Mouse (Mus musculus) ES-E14 (cell line): ENCODE data around the gene Srek1. TPM values are rescaled to one million over a fixed set of nuclear protein-coding genes. Genes with fewer than 3 reads are reported as not detected.

Source experiments
- DNase-seq: peaks from one replicate; pipeline ENCODE4 v3.0.0-alpha.2; 2013; ENCODE audit warnings: low read depth, low spot score
- H3K27ac ChIP-seq: 2 replicates; pipeline ENCODE4 v1.5.1; 2012; ENCODE audit warnings: low read depth, mild to moderate bottlenecking, low read length, moderate library complexity, mixed read lengths; ENCODE audit not compliant: poor library complexity, insufficient read depth, severe bottlenecking
- H3K36me3 ChIP-seq: 2 replicates; pipeline ENCODE4 v1.6.1; 2012; ENCODE audit warnings: mild to moderate bottlenecking, low read length, moderate library complexity, mixed read lengths; ENCODE audit not compliant: control insufficient read depth, poor library complexity, insufficient read depth, severe bottlenecking
- H3K4me1 ChIP-seq, 2 experiments: fragments of 150-350 bp in 1 of 2; sonication (generic) in 1 of 2; 2 replicates each; pipeline ENCODE4 v1.6.1; 2012; ENCODE audit warnings: low read length in 2 of 2, mild to moderate bottlenecking in 1 of 2, mixed read lengths in 1 of 2; ENCODE audit not compliant: control insufficient read depth in 2 of 2, insufficient read depth in 2 of 2, poor library complexity in 1 of 2
- H3K4me3 ChIP-seq, 2 experiments: fragments of 150-350 bp in 1 of 2; sonication (generic) in 1 of 2; 2 replicates each; pipeline ENCODE4 v1.5.1; 2012; ENCODE audit warnings: low read length in 2 of 2, low read depth in 1 of 2, mild to moderate bottlenecking in 1 of 2, mixed read lengths in 1 of 2; ENCODE audit not compliant: insufficient read depth in 1 of 2, poor library complexity in 1 of 2, severe bottlenecking in 1 of 2
- H3K9ac ChIP-seq: 2 replicates; pipeline ENCODE4 v1.6.1; 2012; ENCODE audit warnings: low read depth, mild to moderate bottlenecking, low read length, mixed read lengths; ENCODE audit not compliant: poor library complexity, insufficient read depth, severe bottlenecking
- H3K9me3 ChIP-seq: fragments of 150-350 bp; sonication (generic); 2 replicates; pipeline ENCODE4 v1.6.1; 2012; ENCODE audit warnings: low read depth, mild to moderate bottlenecking, low read length; ENCODE audit not compliant: control insufficient read depth, insufficient read depth
- CHD2 ChIP-seq: IDR thresholded peaks from 2 replicates; pipeline ENCODE4 v1.6.1; 2014; ENCODE audit warnings: mild to moderate bottlenecking, low read depth, low read length, inconsistent platforms
- HCFC1 ChIP-seq: IDR thresholded peaks from 2 replicates; pipeline ENCODE4 v1.6.1; 2012; ENCODE audit warnings: low read length, inconsistent platforms, borderline replicate concordance; ENCODE audit not compliant: insufficient read depth
- MAFK ChIP-seq: IDR thresholded peaks from 2 replicates; pipeline ENCODE4 v1.6.1; 2014; ENCODE audit warnings: mild to moderate bottlenecking, low read depth, low read length, inconsistent platforms; ENCODE audit not compliant: insufficient read depth
- ZC3H11A ChIP-seq: IDR thresholded peaks from 2 replicates; pipeline ENCODE4 v1.6.1; 2012; ENCODE audit warnings: low read depth, mild to moderate bottlenecking, inconsistent platforms, low read length, borderline replicate concordance
- ZNF384 ChIP-seq: IDR thresholded peaks from 2 replicates; pipeline ENCODE4 v1.6.1; 2012; ENCODE audit warnings: low read depth, low read length, inconsistent platforms
- in situ Hi-C, 2 experiments: fragments of 600-800 bp; cut with MboI; formaldehyde crosslinking; loops; one replicate each; pipeline ENCODE4 v1.15.1; 2025; ENCODE audit warnings: low sequenced_read_pairs in 2 of 2, inconsistent platforms in 1 of 2; ENCODE audit not compliant: unreplicated experiment in 2 of 2
- total RNA-seq: library from RNA; depleted of rRNA; stranded (reverse); fragments of 300-350 nt; gene quantifications from 2 replicates; pipeline ENCODE4 v1.2.3, GENCODE M21; 2012

Srek1 gene
- total RNA-seq, 1 experiment = 63.1 TPM

DNA sequence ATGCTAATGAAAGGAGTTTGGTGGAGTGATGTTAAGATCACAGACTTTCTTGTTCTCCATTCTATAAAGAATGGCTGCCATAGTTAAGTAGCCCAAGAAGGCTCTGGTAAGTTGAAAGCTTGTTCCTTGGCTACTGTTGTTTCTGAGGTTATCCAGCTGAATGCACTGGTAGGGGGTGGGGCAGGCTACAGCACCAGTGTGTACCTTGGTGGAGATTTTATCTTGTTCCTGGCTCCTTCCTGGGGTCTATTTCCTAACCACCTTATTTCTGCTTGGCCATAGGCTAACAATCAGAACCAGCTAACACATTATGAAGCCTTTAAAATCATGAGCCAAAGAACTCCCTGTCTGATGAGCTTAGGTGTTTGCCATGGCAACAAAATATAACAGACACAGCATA lies 3.6 kb downstream of the Srek1 start:
- Histone ChIP-seq H3K27ac (no peak overlapping the region), H3K4me3 (no peak overlapping the region), H3K4me1 (0 out of 4 replicates have a peak, but pooled peaks cover 0 to 3% of the 10 kb centered on the region in 2 experiments), H3K36me3 (no peaks in the 10 kb centered on the region; the same call in 1 of the 2 replicates), H3K9ac (no peak overlapping the region), H3K9me3 (no peaks in the 10 kb centered on the region)
- in situ Hi-C loops = no loop called here
- TF ChIP-seq MAFK (no peak), CHD2 (no peak), ZNF384 (no peak), ZC3H11A (no peak), HCFC1 (no peak)
- no peak for DNase-seq

DNA sequence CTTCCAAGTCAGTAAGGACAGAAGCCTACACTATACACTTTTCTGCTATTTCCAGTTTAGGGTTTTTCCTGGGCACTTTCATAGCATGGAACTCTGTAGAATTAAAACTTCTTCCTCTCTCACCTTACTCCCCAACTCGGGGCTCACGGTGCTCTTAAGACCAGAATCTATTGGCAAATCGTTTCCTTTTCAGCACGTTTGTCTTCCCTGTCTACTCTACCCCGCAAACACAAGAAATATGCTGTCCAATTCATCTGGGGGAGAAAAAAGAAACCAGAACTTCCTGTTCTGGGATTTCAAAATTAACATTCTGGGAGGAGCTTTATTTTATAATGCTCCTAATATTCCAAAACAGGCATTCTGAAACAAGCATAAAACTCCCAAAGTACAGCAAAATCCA lies 6.5 kb downstream of the Srek1 start:
- TF ChIP-seq CHD2 = no peak
- no peak for TF ChIP-seq HCFC1
- no peak for TF ChIP-seq MAFK
- TF ChIP-seq ZNF384 = no peak
- TF ChIP-seq ZC3H11A = no peak
- Histone ChIP-seq H3K4me3 (no peak overlapping the region), H3K4me1 (0 out of 4 replicates have a peak, but pooled peaks cover 0 to 3% of the 10 kb centered on the region in 2 experiments), H3K9ac (no peak overlapping the region), H3K27ac (no peak overlapping the region), H3K9me3 (no peaks in the 10 kb centered on the region), H3K36me3 (peaks cover 2% of the 10 kb centered on the region)
- in situ Hi-C loops = no loop called here
- no peak for DNase-seq

DNA sequence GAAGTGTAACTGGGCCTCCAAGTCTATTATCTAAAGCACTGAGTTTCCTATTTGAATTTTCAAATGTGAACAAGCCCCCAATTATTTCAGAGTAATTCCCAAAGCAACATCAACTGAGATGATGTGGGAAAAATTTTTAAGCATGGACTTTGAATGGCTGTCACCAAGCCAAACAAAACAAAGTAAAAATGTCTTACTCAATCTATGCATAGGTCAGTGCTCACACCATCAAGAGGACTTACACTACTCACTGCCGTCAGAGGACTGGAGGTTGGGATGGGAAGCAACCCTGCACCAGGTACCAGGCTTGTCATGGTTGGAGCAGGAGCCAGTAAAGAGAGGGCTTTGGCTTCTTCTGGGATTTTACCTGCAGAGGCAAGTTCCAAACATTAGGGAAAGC lies 10.8 kb downstream of the Srek1 start:
- Histone ChIP-seq H3K4me3 (no peak overlapping the region), H3K4me1 (no peaks in the 10 kb centered on the region), H3K9me3 (no peaks in the 10 kb centered on the region), H3K9ac (no peak overlapping the region), H3K36me3 (peaks cover 9% of the 10 kb centered on the region), H3K27ac (no peak overlapping the region)
- DNase-seq = no peak
- TF ChIP-seq MAFK = no peak
- no peak for TF ChIP-seq CHD2
- no peak for TF ChIP-seq ZC3H11A
- TF ChIP-seq HCFC1 = no peak
- no peak for TF ChIP-seq ZNF384
- in situ Hi-C loops = no loop called here

DNA sequence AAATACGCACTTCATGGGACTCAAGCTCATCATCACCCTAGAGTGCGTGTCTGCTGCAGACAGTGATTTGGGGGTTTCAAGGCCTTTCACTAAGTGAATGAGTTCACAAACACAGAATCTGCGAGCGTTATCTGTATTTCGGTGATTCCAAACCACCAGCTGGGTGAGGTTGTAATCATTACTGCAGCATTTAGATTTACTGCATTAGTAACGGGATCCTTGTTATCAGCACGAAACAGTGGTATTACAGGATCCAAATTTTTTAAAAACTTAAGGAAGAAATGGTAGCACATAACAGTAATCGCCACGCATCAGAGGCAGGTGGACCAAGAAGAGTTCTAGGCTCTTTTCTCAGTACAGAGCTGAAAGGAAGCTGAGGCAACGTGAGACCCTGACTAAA lies 12.4 kb downstream of the Srek1 start:
- Histone ChIP-seq H3K27ac (no peak overlapping the region), H3K9ac (no peak overlapping the region), H3K4me3 (no peak overlapping the region), H3K36me3 (peaks cover 11% of the 10 kb centered on the region), H3K4me1 (no peaks in the 10 kb centered on the region), H3K9me3 (no peaks in the 10 kb centered on the region)
- DNase-seq = no peak
- in situ Hi-C loops = no loop called here
- TF ChIP-seq ZC3H11A (no peak), MAFK (no peak), CHD2 (no peak), HCFC1 (no peak), ZNF384 (no peak)

DNA sequence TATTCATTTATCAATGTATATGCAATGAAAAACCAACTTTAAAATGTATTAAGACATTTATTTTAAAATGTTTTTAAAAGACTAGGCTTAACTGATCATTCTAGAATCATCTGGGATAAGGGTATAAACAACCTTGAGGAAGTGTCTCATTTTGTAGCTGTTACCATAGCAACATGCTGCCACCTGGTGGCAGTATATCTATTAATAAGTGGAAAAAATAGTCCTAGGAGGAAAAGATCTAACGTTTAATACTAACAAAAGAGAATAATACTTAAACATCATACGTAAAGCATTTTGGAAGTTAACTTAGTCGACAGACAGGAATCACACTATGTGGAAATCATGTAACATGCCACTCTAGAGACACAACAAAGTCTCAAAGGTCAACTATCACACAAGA lies 23.0 kb downstream of the Srek1 start:
- TF ChIP-seq ZNF384 (no peak), ZC3H11A (no peak), CHD2 (no peak), HCFC1 (no peak), MAFK (no peak)
- no peak overlapping the region for H3K27ac ChIP-seq
- DNase-seq = no peak
- peaks cover 23% of the 10 kb centered on the region for H3K36me3 ChIP-seq
- no peak overlapping the region for H3K4me3 ChIP-seq
- no peak overlapping the region for H3K9ac ChIP-seq
- H3K4me1 ChIP-seq = no peaks in the 10 kb centered on the region
- in situ Hi-C loops = no loop called here
- H3K9me3 ChIP-seq = no peaks in the 10 kb centered on the region
